Mouse (Mus musculus) T-cell, adult 2 months (primary cell): ENCODE results near the gene Ush1g.

Experiments
- DNase-seq: peaks from one replicate; pipeline ENCODE4 v3.0.0; 2022; ENCODE audit warnings: low spot score

The Ush1g gene

DNA sequence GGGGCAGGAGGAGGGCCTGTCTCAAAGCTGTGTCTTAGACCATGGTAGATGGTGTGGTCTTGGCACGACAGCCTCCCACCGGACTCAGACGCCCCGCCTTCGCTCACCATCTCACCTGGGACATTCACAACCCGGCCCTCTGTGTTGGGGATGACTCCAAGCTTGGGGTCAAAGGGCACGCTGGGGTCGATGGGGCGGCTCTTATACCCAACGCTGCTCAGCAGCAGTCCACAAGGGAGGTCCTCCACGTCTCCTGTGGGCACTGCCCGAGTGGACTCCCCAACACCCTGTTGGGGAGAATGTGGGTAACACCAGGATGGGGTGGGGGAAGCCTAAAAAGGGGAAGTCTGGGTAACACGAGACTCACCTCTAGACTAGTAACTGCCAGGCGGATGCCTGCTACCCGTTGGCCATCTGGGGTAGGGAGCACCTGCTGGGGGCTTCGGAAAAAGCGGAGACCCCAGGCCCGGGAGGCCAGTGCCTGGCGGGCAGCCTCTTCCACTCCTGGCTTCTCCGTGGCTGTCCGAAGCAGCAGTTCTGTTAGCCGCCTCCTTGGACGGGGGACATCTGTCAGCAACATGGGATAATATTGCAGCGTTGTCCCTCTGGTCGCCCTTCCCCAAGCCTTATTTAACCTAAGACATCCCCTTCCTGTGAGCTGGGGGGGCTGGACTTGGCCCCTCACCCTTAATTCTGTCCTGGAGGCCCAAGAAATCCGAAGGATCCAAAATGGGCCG is 52.3 kb downstream of the Ush1g start:
- DNase-seq, result no peak

DNA sequence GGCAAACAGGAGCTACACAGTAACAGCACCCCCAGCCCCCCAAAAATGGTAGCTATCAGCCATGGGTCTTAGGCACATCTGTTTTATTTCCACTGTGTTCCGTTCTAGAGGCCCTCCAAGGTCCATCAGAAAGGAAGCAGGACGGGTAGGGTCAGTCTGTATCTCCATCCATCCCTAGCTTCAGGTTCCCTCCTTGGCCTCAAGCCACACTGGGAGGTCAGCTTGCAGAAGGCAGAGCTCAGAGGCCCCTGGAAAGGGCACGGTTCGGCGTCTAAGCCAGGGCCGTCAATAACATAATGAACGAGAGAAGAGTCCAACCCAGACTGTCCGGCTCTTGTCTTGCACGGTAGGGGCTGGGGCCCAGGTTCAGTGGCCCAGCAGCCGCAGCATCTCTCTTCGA is 53.9 kb downstream of the Ush1g start:
- DNase-seq, result no peak

DNA sequence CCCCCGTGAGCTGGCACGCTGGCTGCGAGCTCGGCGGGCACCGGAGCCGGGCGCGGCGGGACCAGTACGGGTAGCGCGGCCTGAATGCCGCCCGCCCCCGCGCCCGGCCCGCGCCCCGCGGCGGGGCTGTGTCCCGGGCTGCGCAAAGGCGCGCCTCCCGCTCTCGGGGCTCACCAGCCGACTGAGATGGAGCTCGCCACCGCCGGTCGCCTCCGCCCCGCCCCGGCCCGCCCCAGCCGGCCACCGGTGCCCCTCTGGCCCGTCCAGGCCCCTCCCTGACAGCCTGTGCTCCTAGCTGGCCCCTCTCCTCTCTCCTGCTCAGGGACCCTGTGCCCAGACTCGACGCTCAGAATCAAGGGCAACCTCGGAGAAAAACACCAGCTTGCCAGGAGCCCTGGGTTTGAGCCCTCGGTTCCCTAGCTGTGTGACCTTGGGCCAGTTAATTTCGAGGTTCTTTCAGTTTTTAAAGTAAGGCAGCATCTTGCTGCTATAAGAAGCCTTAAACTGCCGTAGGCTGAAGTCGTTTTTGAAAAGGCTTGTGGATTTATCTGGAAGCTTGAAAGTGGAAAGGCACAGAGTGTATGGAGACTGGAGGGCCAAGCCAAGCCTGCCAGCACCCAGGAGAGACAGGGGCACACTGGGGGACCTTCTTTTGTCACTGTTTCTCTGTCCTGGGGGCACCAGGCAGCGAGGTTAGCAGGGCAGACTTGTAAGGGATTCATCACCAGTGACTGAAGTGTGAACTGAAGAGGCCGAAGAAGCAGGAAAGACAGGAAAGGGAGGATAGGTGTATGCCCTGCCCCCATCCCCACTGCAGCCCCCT is 54.6 kb downstream of the Ush1g start, which contains the start of gene Grin2c:
Gene Grin2c (minus strand): TSS at position 183 of the 823 bp plus-strand sequence.
- DNase-seq, result no peak

DNA sequence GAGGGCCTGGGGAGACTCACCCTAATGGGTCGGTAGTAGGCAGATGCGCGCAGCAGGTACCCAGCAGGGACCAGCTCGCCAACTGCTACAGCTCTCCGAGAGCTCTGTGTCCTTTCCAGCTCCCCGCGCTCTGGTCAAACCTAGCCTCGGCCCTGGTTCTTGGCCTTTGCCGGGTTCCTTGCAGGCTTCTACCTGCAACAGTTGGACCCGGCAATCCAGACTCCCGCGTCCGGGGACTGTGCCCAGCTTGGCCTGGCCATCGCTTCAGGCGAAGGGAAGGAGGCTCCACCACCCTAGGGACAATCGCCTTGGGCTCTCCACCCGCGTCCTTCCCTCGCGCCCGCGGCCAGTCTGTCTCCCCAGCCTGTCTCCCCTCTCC is 55.5 kb downstream of the Ush1g start:
- DNase-seq, result no peak

DNA sequence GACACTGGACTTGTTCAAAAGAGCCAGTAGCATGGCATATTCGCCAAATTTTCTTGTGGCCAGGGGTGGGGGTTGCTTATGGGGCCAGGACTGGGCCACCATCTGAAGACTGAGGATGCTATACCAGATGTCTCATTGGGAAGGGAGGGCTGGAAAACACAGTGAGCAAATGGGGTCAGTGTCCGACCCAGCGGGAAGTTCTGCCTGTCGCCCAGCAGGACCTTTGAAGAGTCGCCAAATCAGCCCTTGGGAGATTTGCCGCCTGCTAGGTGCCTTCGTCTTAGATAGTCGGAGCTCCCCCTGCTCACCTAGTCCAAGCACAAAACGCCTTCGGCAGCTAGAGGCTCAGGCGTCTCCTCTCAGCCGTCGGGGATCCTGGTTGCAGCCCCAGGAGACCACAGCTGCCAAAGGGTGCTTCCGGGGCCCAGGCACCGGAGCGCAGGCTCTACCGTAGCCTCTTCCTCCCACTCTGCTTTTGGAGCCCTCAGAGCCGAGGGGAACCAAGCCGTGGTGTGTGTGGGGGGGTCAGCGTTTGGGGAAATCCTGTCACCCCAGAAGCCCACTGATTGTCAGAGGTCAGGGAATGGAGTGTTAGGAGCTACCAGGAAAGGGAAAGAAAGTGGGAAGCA is 56.0 kb downstream of the Ush1g start:
- DNase-seq, result no peak
